Mouse (Mus musculus) kidney, postnatal 0 days (tissue): ENCODE results near the gene Naa40. TPM values are rescaled to one million over a fixed set of nuclear protein-coding genes. Genes with fewer than 3 reads are reported as not detected.

Experiments
- ATAC-seq: fragments of 200-750 bp; cut with Nextera tagmentation; replicated peaks from 2 replicates; pipeline ENCODE4 v1.8.0; 2017; ENCODE audit warnings: low read depth, moderate number of reproducible peaks, moderate TSS enrichment, moderate library complexity; ENCODE audit not compliant: low FRiP score
- DNase-seq: peaks from one replicate; pipeline ENCODE4 v3.0.0-alpha.2; 2016; ENCODE audit warnings: low spot score
- H3K27ac ChIP-seq: fragments of 300-500 bp; sonication (generic); 2 replicates; pipeline ENCODE4 v1.5.1; 2014; ENCODE audit warnings: mild to moderate bottlenecking
- H3K27me3 ChIP-seq: fragments of 300-500 bp; sonication (generic); 2 replicates; pipeline ENCODE4 v1.6.1; 2014; ENCODE audit warnings: low read length, mixed read lengths; ENCODE audit not compliant: insufficient read depth
- H3K36me3 ChIP-seq: fragments of 300-500 bp; sonication (generic); 2 replicates; pipeline ENCODE4 v1.6.1; 2014; ENCODE audit warnings: low read length, mixed read lengths; ENCODE audit not compliant: insufficient read depth
- H3K4me1 ChIP-seq: fragments of 300-500 bp; sonication (generic); replicated peaks from 2 replicates; pipeline ENCODE4 v1.6.1; 2014; ENCODE audit warnings: antibody characterized with exemption, low read length, mixed read lengths; ENCODE audit not compliant: insufficient read depth
- H3K4me2 ChIP-seq: fragments of 300-500 bp; sonication (generic); 2 replicates; pipeline ENCODE4 v1.6.1; 2014; ENCODE audit warnings: mild to moderate bottlenecking, low read length, moderate library complexity, mixed read lengths
- H3K4me3 ChIP-seq: fragments of 300-500 bp; sonication (generic); replicated peaks from 2 replicates; pipeline ENCODE4 v1.5.1; 2014; ENCODE audit warnings: low read depth, low read length
- H3K9ac ChIP-seq: fragments of 300-500 bp; sonication (generic); 2 replicates; pipeline ENCODE4 v1.6.1; 2014; ENCODE audit warnings: low read depth, low read length
- H3K9me3 ChIP-seq: fragments of 300-500 bp; sonication (generic); replicated peaks from 2 replicates; pipeline ENCODE4 v1.6.1; 2016; ENCODE audit warnings: low read length, inconsistent platforms, mixed read lengths
- CTCF ChIP-seq: IDR thresholded peaks from 2 replicates; pipeline ENCODE4 v1.5.1; 2016; ENCODE audit warnings: antibody characterized with exemption, low read depth, mild to moderate bottlenecking, moderate library complexity
- whole genome bisulfite sequencing: fragments of 180-500 bp; shearing (Covaris S2); extraction: QIAGEN DNeasy Blood & Tissue Kit; methylation state at CpG from one replicate; pipeline ENCODE4 v1.1.7; 2014; 5-methylcytosine and 5-hydroxymethylcytosine counted together
- polyA plus RNA-seq: library from polyadenylated mRNA; unstranded; fragments of >200 nt; fragmentation: Nextera tagmentation; extraction: Ambion mirVana; gene quantifications from 2 replicates; pipeline ENCODE4 v1.2.1, GENCODE M21; 2015

Naa40 gene
- polyA plus RNA-seq, 1 experiment from 2014 or later, result 47.3 TPM

DNA sequence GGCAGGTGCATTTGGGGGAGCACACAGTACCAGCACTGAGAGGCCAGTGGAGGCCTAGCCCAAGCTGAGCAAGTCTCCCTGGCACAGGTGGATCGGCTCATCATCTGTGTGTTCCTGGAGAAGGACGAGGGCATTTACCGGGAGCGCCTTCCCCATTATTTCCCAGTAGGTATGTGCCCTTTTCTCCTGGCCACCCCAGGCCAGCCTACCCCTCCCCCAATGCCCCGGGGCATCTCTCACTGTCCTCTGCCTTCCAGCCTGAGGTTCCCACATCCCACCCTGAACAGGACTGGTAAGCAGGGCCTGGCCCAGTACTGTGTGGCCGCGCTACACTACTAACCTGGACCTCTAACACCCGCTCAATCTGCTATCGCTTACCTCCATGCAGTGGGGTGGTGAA, 43.5 kb downstream of the Naa40 start:
- no peak for TF ChIP-seq CTCF

DNA sequence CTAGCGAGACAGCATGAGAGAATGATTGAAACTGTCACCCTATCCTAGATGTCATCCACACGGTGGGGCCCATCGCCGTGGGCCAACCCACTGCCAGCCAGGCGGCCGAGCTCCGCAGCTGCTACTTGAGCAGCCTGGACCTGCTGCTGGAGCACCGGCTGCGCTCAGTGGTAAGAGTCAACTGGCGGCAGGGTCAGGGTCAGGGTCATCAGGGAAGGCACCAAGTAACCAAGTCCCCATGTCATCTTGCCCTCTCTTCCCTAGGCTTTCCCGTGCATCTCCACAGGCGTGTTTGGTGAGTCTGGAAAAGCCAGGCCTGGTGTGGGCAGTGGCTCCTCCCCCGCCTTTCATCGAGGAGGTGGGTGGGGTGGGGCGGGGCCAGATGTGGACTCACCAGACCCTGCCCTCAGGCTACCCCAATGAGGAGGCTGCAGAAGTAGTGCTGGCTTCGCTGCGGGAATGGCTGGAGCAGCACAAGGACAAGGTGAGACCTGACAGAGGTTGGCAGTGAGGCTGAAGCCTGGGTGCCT, 44.2 kb downstream of the Naa40 start:
- no peak overlapping the region for H3K9ac ChIP-seq
- no peak for DNase-seq
- 17% methylated on average over 17 of the region's 17 CpGs for WGBS

More for the DNA sequence above, 43.5 kb downstream of the Naa40 start:
- Histone ChIP-seq H3K27me3 (no peaks in the 10 kb centered on the region), H3K9ac (no peak overlapping the region), H3K4me2 (no peak overlapping the region), H3K36me3 (peaks cover 37% of the 10 kb centered on the region), H3K9me3 (no peaks in the 10 kb centered on the region), H3K4me1 (peaks cover 24% of the 10 kb centered on the region), H3K4me3 (no peak overlapping the region), H3K27ac (no peak overlapping the region)
- DNase-seq (no peak), ATAC-seq (peak; percentile 25; the same call in 1 of the 2 replicates)
- 81% methylated on average over 9 of the region's 9 CpGs for WGBS

DNA sequence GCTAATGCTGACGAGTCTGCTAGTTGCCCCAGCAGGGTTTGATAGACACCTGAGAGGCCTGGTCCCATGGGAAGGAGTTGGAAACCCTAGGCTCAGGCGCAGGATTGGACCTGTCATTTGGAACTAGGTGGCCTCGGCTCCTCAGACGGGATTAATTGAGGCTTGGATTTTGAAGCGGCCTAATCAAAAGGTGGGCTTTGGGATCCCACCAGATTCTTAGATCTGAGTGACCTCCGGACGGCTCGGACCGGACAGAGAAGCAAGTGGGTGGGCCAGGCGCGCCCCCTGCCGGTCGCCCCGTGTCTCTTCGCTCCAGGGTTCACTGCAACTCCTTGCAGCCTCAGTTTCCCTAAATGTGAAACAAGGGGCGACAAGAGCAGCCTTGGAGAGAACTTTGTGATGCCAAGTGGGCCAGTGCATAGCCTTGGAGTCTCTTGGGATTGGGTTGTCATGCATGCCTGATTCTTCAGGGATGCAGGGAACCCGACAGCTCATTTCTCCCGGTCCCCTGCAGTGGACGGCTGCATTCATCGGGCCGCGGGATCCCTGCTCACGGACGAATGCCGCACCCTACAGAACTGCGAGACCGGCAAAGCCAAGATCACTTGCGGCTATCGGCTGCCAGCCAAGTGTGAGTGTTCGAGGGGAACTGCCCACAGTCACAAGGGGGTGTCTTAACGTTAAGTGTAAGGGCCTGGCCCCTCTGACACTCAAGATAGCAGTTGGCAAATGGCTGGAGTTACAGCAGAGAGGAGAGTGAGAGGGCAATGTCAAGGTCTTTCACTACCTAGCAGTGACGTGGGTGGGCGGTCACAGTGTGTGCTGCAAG, 44.9 kb downstream of the Naa40 start:
- no peak overlapping the region for H3K4me2 ChIP-seq
- peak; percentile 92 for TF ChIP-seq CTCF
- H3K9ac ChIP-seq, result no peak overlapping the region
- peaks cover 37% of the 10 kb centered on the region for H3K4me1 ChIP-seq
- DNase-seq (peak; percentile 77), ATAC-seq (no peak)
- WGBS, result 15% methylated on average over 33 of the region's 33 CpGs
- H3K9me3 ChIP-seq, result no peaks in the 10 kb centered on the region
- H3K27ac ChIP-seq, result peak overlapping the region; percentile 42; the same call in 1 of the 2 replicates
- no peak overlapping the region for H3K4me3 ChIP-seq
- H3K36me3 ChIP-seq, result peaks cover 32% of the 10 kb centered on the region
- H3K27me3 ChIP-seq, result no peaks in the 10 kb centered on the region

More for the DNA sequence above, 44.2 kb downstream of the Naa40 start:
- no peak for TF ChIP-seq CTCF
- no peak overlapping the region for H3K4me3 ChIP-seq
- peaks cover 30% of the 10 kb centered on the region for H3K4me1 ChIP-seq
- H3K36me3 ChIP-seq, result peaks cover 35% of the 10 kb centered on the region
- H3K27ac ChIP-seq, result no peak overlapping the region
- H3K4me2 ChIP-seq, result no peak overlapping the region
- peak; percentile 35 for ATAC-seq
- H3K9me3 ChIP-seq, result no peaks in the 10 kb centered on the region
- no peaks in the 10 kb centered on the region for H3K27me3 ChIP-seq

DNA sequence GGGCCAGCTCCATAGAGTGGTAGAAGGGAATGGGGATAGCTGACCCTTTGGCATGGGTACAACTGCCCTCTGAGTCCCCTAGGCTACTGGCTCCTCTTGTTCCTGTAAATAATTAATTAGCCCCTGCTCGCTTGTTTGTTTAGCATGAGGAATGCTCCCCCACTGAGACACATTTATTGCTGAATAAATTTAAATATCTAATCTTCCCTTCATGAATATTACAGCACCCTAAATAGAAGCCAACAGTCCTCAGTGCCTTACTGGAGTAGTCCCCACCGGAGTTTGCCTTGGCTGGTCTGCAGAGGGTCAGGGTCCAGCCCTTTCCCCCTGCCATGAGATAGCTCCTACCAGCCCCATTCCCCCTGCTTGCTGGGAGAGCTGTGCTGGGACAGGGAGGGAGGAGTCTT, 48.4 kb downstream of the Naa40 start:
- DNase-seq, result peak; percentile 77
- WGBS, result 48% methylated on average over 2 of the region's 2 CpGs
- peaks cover 43% of the 10 kb centered on the region for H3K4me1 ChIP-seq

DNA sequence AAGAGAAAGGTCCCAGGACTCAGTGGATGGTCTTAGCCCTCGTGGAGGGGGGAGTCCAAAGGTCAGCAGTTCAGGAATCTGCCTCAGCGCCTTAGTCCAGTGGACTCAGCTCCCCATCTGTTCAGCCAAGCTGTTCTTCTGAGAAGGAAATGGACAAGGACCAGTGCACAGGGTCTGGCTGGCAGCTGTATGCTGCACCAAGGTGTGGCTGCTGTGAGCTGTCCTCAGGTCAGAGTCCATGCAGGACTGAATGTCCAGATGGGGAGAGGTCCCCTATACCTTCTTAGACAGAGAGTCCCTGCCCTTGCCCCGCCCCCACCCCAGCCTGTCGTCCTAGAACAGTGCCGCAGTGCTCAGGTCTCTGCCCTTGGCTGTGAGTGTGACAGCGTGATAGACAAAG, 49.3 kb downstream of the Naa40 start:
- 49% methylated on average over 6 of the region's 6 CpGs for WGBS
- no peaks in the 10 kb centered on the region for H3K27me3 ChIP-seq

More for the DNA sequence above, 48.4 kb downstream of the Naa40 start:
- no peaks in the 10 kb centered on the region for H3K36me3 ChIP-seq
- peak; percentile 47 for ATAC-seq
- H3K9me3 ChIP-seq, result no peaks in the 10 kb centered on the region
- no peak overlapping the region for H3K4me3 ChIP-seq
- no peak for TF ChIP-seq CTCF
- H3K9ac ChIP-seq, result no peak overlapping the region; the same call in 1 of the 2 replicates
- H3K27me3 ChIP-seq, result no peaks in the 10 kb centered on the region
- H3K27ac ChIP-seq, result peak overlapping the region; percentile 87; the same call in 1 of the 2 replicates
- H3K4me2 ChIP-seq, result no peak overlapping the region

DNA sequence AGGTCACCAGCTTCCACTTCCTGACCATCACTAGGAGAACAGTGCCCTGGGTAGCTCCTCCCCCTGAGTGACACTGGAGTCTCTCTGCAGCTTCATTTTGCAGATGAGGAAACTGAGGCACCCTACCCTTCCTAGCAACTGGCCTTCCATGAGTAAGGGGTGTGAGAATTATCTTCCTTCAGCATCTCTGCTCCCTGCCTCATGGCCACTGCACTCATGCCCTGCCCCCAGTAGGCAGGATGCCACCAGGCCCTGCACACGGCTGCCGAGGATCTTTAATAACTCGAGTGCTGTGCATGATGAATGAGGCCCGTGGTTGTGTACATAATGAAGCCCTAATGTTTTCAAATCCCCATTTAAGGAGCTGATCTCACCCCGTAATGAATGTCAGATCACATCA, 50.0 kb downstream of the Naa40 start:
- Histone ChIP-seq H3K27me3 (no peaks in the 10 kb centered on the region), H3K4me3 (no peak overlapping the region), H3K9ac (no peak overlapping the region), H3K4me1 (peaks cover 43% of the 10 kb centered on the region), H3K36me3 (no peaks in the 10 kb centered on the region), H3K9me3 (no peaks in the 10 kb centered on the region), H3K27ac (peak overlapping the region; percentile 87), H3K4me2 (no peak overlapping the region)
- 46% methylated on average over 5 of the region's 5 CpGs for WGBS
- TF ChIP-seq CTCF, result no peak
- DNase-seq, result no peak
- no peak for ATAC-seq

More for the DNA sequence above, 49.3 kb downstream of the Naa40 start:
- Histone ChIP-seq H3K9ac (no peak overlapping the region), H3K4me2 (no peak overlapping the region), H3K36me3 (no peaks in the 10 kb centered on the region), H3K4me1 (peaks cover 43% of the 10 kb centered on the region), H3K4me3 (no peak overlapping the region), H3K9me3 (no peaks in the 10 kb centered on the region), H3K27ac (peak overlapping the region; percentile 87)
- DNase-seq, result no peak
- peak; percentile 86 for ATAC-seq
- no peak for TF ChIP-seq CTCF
